Mouse (Mus musculus) stomach, postnatal 0 days (tissue): ENCODE results near the gene Cbln1.

Source experiments
- CTCF ChIP-seq: IDR thresholded peaks from 2 replicates; pipeline ENCODE4 v1.5.1; 2016; ENCODE audit warnings: antibody characterized with exemption, low read depth, mild to moderate bottlenecking, moderate library complexity
- EP300 ChIP-seq: optimal IDR thresholded peaks from 2 replicates; pipeline ENCODE3; 2016; ENCODE audit warnings: antibody characterized with exemption

- no peak for TF ChIP-seq CTCF
- no peak for TF ChIP-seq EP300
Measured at GRCm38 (mm10) chr8:87470834-87471602, 1.4 kb downstream of the Cbln1 start.
